Mouse (Mus musculus): Measurements from ENCODE around the gene Dok7. TPM values are rescaled to one million over a fixed set of nuclear protein-coding genes. Genes with fewer than 3 reads are reported as not detected.

The Dok7 gene
- polyA plus RNA-seq, 1 experiment = 9.2 TPM

GRCm38 (mm10) chr5:35033619-35034018 is 22.9 kb upstream of the Dok7 start:
- TF ChIP-seq CTCF (IDR thresholded peaks at IDR 0.05; ENCODE audit: borderline replicate concordance, extremely low read depth, insufficient read depth, insufficient read length) (no peak), POLR2A (IDR thresholded peaks at IDR 0.05; ENCODE audit: borderline replicate concordance, extremely low read depth, insufficient read depth, insufficient read length, poor library complexity, severe bottlenecking) (no peak)
- no peak for DNase-seq (ENCODE audit: low read depth)

DNA sequence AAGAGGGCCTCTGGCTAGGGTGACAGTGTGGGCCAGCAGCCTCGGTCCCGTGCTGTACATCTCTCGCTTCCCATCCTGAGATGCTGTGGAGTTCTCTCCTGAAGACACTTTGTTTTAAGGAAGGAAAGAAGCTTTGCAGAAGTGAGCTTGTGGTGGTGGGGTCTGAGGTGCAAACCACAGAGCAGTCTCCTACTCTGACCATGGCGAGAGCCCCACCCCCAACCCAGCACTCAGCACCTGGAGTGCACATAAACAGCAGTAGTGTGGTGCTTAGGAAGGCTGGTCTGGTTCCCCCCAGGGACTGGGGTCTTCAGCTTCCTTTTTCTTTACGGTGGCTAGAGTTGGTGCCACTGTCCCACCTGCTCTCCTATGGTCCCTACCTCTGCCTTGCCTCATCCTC is 21.4 kb upstream of the Dok7 start:
- no peak for TF ChIP-seq CTCF (IDR thresholded peaks at IDR 0.05; ENCODE audit: borderline replicate concordance, extremely low read depth, insufficient read depth, insufficient read length)
- TF ChIP-seq POLR2A (IDR thresholded peaks at IDR 0.05; ENCODE audit: borderline replicate concordance, extremely low read depth, insufficient read depth, insufficient read length, poor library complexity, severe bottlenecking) = no peak
- DNase-seq (ENCODE audit: low read depth) = no peak

- no peak for TF ChIP-seq POLR2A (IDR thresholded peaks at IDR 0.05; ENCODE audit: borderline replicate concordance, extremely low read depth, insufficient read depth, insufficient read length, poor library complexity, severe bottlenecking)
- TF ChIP-seq CTCF (IDR thresholded peaks at IDR 0.05; ENCODE audit: borderline replicate concordance, extremely low read depth, insufficient read depth, insufficient read length) = no peak
- DNase-seq (ENCODE audit: low read depth) = no peak
Observed at GRCm38 (mm10) chr5:35035795-35036194, 20.8 kb upstream of the Dok7 start.

GRCm38 (mm10) chr5:35037438-35037837 is 19.1 kb upstream of the Dok7 start:
- TF ChIP-seq CTCF (IDR thresholded peaks at IDR 0.05; ENCODE audit: borderline replicate concordance, extremely low read depth, insufficient read depth, insufficient read length) (no peak), POLR2A (IDR thresholded peaks at IDR 0.05; ENCODE audit: borderline replicate concordance, extremely low read depth, insufficient read depth, insufficient read length, poor library complexity, severe bottlenecking) (no peak)
- no peak for DNase-seq (ENCODE audit: low read depth)

DNA sequence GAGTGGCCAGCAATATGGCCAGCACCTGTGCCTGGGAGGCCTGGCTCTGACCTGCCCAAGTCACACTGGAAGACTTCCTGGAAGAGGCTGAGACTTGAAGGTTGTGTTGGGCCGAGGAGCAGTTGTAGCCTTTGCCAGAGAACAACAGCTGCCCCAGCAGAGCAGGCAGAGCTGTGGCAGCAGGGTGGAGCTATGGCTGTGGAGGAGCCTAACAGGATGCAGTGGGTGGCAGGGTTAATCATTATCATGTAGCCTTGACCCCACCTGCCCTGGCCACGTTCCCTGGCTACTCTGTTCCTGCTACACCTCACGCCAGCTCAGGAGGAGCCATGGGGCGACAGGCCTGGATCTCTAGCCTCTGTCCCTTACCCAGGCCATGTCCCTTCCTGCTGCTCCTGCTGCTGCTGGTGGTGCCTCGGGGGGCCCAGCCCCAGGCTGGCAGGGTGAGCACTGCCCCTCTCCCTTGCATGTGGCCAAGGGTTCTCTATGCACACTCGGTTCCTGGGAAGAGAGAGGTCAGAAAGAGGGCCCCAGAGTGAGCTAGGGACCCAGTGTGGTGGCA is 15.2 kb upstream of the Dok7 start, which contains the start of gene Hgfac:
Gene Hgfac, plus strand, starts transcription at position 242 of the 562 bp plus-strand sequence.
- DNase-seq (ENCODE audit: low read depth) = no peak
- TF ChIP-seq CTCF (IDR thresholded peaks at IDR 0.05; ENCODE audit: borderline replicate concordance, extremely low read depth, insufficient read depth, insufficient read length) = no peak
- no peak for TF ChIP-seq POLR2A (IDR thresholded peaks at IDR 0.05; ENCODE audit: borderline replicate concordance, extremely low read depth, insufficient read depth, insufficient read length, poor library complexity, severe bottlenecking)

DNA sequence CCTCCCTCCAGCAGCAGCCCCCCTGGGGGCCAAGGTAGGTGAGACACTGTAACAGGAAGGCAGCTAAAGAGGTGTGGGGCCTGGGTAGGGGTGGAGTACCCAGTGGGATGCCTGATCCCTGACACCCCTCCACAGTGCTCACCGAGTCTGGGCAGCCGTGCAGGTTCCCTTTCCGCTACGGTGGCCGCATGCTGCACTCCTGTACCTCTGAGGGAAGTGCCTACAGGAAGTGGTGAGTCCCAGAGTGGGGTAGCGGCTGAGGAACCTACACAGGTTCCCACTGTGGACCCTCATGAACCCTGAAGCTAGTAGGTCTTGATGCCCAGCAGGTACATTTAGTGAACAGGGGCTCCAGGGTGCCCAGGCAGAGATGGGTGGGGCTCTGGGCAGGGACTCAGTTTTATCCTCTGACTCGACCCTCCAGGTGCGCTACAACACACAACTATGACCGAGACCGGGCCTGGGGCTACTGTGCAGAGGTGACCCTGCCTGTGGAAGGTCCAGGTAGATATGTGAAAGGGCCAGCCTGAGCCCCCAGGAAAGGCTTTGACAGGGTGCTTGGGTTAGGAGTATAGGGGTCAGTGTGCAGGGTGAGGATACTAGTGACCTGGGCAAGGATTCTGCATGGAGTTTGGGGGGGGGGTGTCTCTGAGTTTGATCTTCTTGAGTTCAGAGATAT is 14.0 kb upstream of the Dok7 start:
- DNase-seq (ENCODE audit: low read depth) = no peak
- TF ChIP-seq POLR2A (IDR thresholded peaks at IDR 0.05; ENCODE audit: borderline replicate concordance, extremely low read depth, insufficient read depth, insufficient read length, poor library complexity, severe bottlenecking) (no peak), CTCF (IDR thresholded peaks at IDR 0.05; ENCODE audit: borderline replicate concordance, extremely low read depth, insufficient read depth, insufficient read length) (no peak)

GRCm38 (mm10) chr5:35043110-35043451 is 13.5 kb upstream of the Dok7 start:
- no peak for TF ChIP-seq POLR2A (IDR thresholded peaks at IDR 0.05; ENCODE audit: borderline replicate concordance, extremely low read depth, insufficient read depth, insufficient read length, poor library complexity, severe bottlenecking)
- peak; percentile 85 for TF ChIP-seq CTCF (IDR thresholded peaks at IDR 0.05; ENCODE audit: borderline replicate concordance, extremely low read depth, insufficient read depth, insufficient read length)
- DNase-seq (ENCODE audit: low read depth) = peak; percentile 89

DNA sequence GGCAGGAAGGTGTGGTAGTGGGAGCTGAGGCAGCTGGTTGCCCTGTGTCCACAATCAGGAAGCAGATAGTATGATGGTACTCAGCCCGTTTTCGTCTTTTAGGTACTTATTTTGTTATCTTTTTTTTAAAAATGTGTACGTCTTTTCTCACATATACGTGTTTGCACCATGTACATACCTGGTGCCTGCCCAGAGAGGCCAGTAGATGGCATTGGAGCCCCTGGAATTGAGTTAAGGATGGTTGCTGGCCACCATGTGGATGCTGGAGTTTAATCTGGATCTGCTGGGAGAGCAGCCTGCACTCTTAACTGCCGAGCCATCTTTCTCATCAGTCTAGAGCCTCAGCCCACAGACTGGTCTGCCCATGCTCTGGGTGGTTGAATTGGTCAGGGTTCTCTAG is 6.0 kb upstream of the Dok7 start:
- no peak for DNase-seq (ENCODE audit: low read depth)
- TF ChIP-seq POLR2A (IDR thresholded peaks at IDR 0.05; ENCODE audit: borderline replicate concordance, extremely low read depth, insufficient read depth, insufficient read length, poor library complexity, severe bottlenecking) = no peak
- TF ChIP-seq CTCF (IDR thresholded peaks at IDR 0.05; ENCODE audit: borderline replicate concordance, extremely low read depth, insufficient read depth, insufficient read length) = peak; percentile 4; the same call in 1 of the 2 replicates

DNA sequence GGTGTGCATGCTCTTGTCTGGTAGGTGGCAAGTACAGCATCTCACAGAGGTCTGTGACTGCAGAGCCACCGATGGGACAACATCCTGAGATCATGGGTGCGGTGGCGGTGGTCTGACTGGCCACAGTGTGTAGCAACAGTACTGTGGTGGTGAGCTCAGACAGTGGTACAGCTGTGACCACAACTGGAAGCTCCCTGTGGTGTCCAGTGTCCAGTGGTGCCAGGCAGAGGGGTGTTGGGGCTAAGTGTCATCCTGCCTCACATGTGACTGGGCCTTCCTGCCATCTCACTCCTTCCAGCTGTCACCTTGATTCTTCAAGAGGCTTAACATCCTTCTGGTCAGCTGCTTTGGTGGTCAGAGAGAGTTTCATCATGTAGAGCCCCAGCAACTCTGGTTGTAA is 1.9 kb upstream of the Dok7 start:
- DNase-seq (ENCODE audit: low read depth) = no peak
- TF ChIP-seq POLR2A (IDR thresholded peaks at IDR 0.05; ENCODE audit: borderline replicate concordance, extremely low read depth, insufficient read depth, insufficient read length, poor library complexity, severe bottlenecking) = no peak
- no peak for TF ChIP-seq CTCF (IDR thresholded peaks at IDR 0.05; ENCODE audit: borderline replicate concordance, extremely low read depth, insufficient read depth, insufficient read length)

DNA sequence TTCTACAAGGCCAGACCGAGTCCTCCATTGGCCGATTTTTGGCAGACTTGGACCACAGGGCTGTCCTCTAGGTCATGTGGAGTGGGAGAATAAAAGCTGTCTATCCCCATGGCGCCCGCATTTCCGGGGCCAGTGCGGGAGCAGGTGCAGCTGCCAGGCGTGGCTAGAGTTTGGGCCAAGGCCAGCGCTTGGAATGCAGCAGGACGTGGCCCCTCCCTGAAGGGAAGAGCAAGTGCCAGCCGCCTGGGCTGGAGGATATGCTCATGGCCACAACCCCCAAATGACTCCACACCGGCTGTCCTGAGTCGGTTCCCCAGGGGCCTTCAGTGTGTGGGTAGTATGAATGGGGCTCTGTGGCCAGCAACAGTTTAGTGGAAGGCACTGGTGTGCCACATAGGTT is 1.5 kb upstream of the Dok7 start:
- peak; percentile 49 for DNase-seq (ENCODE audit: low read depth)
- TF ChIP-seq POLR2A (IDR thresholded peaks at IDR 0.05; ENCODE audit: borderline replicate concordance, extremely low read depth, insufficient read depth, insufficient read length, poor library complexity, severe bottlenecking) (no peak), CTCF (IDR thresholded peaks at IDR 0.05; ENCODE audit: borderline replicate concordance, extremely low read depth, insufficient read depth, insufficient read length) (no peak)

DNA sequence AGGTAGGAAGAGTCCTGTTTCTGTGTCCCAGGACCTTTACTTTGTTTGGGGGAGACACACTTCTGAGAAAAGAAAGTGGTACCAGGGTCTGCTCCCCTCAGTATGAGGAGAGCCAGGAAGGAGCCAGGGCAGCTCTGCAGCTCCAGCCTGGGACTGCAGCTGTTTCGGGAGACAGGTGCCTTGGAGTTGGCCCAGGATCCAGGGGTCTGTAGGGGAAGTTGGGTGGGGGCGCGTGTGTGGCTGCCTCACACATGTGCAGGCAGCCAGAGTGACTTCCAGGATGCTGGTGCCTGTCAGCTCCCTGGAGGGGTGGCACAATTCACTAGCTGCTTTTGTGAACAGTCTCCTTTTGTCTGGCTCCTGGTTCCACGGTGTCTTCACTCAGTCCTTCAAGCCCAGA is 1.0 kb downstream of the Dok7 start:
- peak; percentile 29 for DNase-seq (ENCODE audit: low read depth)
- TF ChIP-seq CTCF (IDR thresholded peaks at IDR 0.05; ENCODE audit: borderline replicate concordance, extremely low read depth, insufficient read depth, insufficient read length) = no peak
- no peak for TF ChIP-seq POLR2A (IDR thresholded peaks at IDR 0.05; ENCODE audit: borderline replicate concordance, extremely low read depth, insufficient read depth, insufficient read length, poor library complexity, severe bottlenecking)

GRCm38 (mm10) chr5:35058216-35058615 is 1.6 kb downstream of the Dok7 start:
- TF ChIP-seq POLR2A (IDR thresholded peaks at IDR 0.05; ENCODE audit: borderline replicate concordance, extremely low read depth, insufficient read depth, insufficient read length, poor library complexity, severe bottlenecking) = no peak
- no peak for DNase-seq (ENCODE audit: low read depth)
